In the genomic region with DNA sequence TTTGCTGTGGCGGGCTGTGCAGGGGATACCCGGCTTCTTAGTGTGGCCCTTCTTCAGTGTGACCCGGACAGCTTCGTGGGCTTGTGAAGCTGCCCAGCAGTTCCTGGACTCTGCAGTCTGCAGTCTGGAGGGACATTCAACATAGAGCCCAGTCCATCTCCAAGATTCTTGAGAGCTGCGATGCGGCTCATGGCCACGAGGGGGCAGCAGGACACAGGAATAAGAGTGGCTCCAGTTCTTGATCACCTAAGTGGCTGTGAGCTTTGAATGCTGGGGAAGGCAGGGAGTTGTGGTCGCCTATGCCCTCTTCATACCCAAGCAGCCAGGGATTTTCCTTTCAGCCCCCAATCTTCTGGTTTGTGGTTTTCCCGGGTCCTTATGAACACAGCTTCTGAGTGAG, we compare ENCODE assay signal across 8 mouse cellular contexts. TPM values are rescaled to one million over a fixed set of nuclear protein-coding genes. Genes with fewer than 3 reads are reported as not detected.
DNase-seq lines count a peak whose midpoint lies in the region; ATAC-seq lines count a peak whose summit lies in the region.

No protein-coding gene starts in this region.

- H3K4me3 ChIP-seq in forebrain, embryonic 14.5 days (ENCODE audit: low read depth, low read length): no peak overlapping the region

- DNase-seq in MN1 (ENCODE audit: low spot score): peak; percentile 91
- DNase-seq in forebrain, embryonic 14.5 days (ENCODE audit: low spot score): peak; percentile 85
- peak; percentile 67 for DNase-seq in layer of hippocampus, adult 9-11 months
- peak; percentile 83 for DNase-seq in lung, postnatal 10 days
- DNase-seq in retina, postnatal 7 days (ENCODE audit: low read depth, low spot score): peak; percentile 82
- peak; percentile 45 to 77 for DNase-seq in urinary bladder, postnatal 4 days (ENCODE audit: low spot score in 2 of 2)

- H3K9me3 ChIP-seq in forebrain, embryonic 14.5 days (replicated peaks; ENCODE audit: control insufficient read depth, low read length): no peaks in the 10 kb centered on the region

- H3K36me3 ChIP-seq in forebrain, embryonic 14.5 days (ENCODE audit: control insufficient read depth, insufficient read depth, low read length): peaks cover 24% of the 10 kb centered on the region

- peak; percentile 61; the same call in 1 of the 2 replicates for ATAC-seq in cerebellum, adult (ENCODE audit: insufficient number of reproducible peaks, low FRiP score, low TSS enrichment)
- ATAC-seq in forebrain, embryonic 14.5 days: peak; percentile 82
- peak; percentile 86 to 89 for ATAC-seq in hematopoietic stem cell, adult 5-6 weeks (replicated peaks in 1 of 2; ENCODE audit: insufficient read depth in 1 of 2, low FRiP score in 2 of 2, low TSS enrichment in 1 of 2, low read depth in 1 of 2, poor library complexity in 2 of 2, severe bottlenecking in 2 of 2)

- whole genome bisulfite sequencing in forebrain, embryonic 14.5 days: 2% methylated on average over 9 of the region's 9 CpGs

- no peak overlapping the region for H3K4me2 ChIP-seq in forebrain, embryonic 14.5 days (ENCODE audit: low read length)

- H3K4me1 ChIP-seq in forebrain, embryonic 14.5 days (ENCODE audit: control insufficient read depth, insufficient read depth, low read length): no peaks in the 10 kb centered on the region

- no peak overlapping the region for H3K9ac ChIP-seq in forebrain, embryonic 14.5 days (ENCODE audit: low read length)

- no peak overlapping the region for H3K27ac ChIP-seq in forebrain, embryonic 14.5 days (ENCODE audit: low read depth, low read length)

- H3K27me3 ChIP-seq in forebrain, embryonic 14.5 days (replicated peaks; ENCODE audit: control insufficient read depth, insufficient read depth, low read length): no peaks in the 10 kb centered on the region

RNA-seq across cellular contexts. Expression of gene Rps18, which starts 12.7 kb away (rescaled TPM):
- 1,022 and 1,419 TPM in 2 replicates for polyA plus RNA-seq in forebrain, embryonic 14.5 days (2014; fragmentation: Nextera tagmentation; extraction: Ambion mirVana)
- 1,150 and 1,883 TPM in 2 replicates for total RNA-seq in hematopoietic stem cell, adult 5-6 weeks (2017)

RNA-seq across cellular contexts. Expression of gene Vps52, which starts 12.9 kb away (rescaled TPM):
- 41.6 and 50.4 TPM in 2 replicates for polyA plus RNA-seq in forebrain, embryonic 14.5 days (2014; fragmentation: Nextera tagmentation; extraction: Ambion mirVana)
- 18.1 and 19.1 TPM in 2 replicates for total RNA-seq in hematopoietic stem cell, adult 5-6 weeks (2017)

RNA-seq across cellular contexts. Expression of gene B3galt4, which starts 17.2 kb away (rescaled TPM):
- 6.0 and 6.7 TPM in 2 replicates for polyA plus RNA-seq in forebrain, embryonic 14.5 days (2014; fragmentation: Nextera tagmentation; extraction: Ambion mirVana)
- 3.1 and 7.3 TPM in 2 replicates for total RNA-seq in hematopoietic stem cell, adult 5-6 weeks (2017)

RNA-seq across cellular contexts. Expression of gene Wdr46, which starts 28.0 kb away (rescaled TPM):
- 10.5 and 14.6 TPM in 2 replicates for polyA plus RNA-seq in forebrain, embryonic 14.5 days (2014; fragmentation: Nextera tagmentation; extraction: Ambion mirVana)
- 34.8 and 57.1 TPM in 2 replicates for total RNA-seq in hematopoietic stem cell, adult 5-6 weeks (2017)

RNA-seq across cellular contexts. Expression of gene Pfdn6, which starts 28.3 kb away (rescaled TPM):
- polyA plus RNA-seq in forebrain, embryonic 14.5 days (2014; fragmentation: Nextera tagmentation; extraction: Ambion mirVana): 185 and 192 TPM in 2 replicates
- 89.1 and 115 TPM in 2 replicates for total RNA-seq in hematopoietic stem cell, adult 5-6 weeks (2017)
